ENCODE assay signal across 19 mouse cellular contexts in genomic region chr2:170673683-170674082, GRCm38 (mm10). TPM values are rescaled to one million over a fixed set of nuclear protein-coding genes. Genes with fewer than 3 reads are reported as not detected.
DNase-seq lines count a peak whose midpoint lies in the region; TF ChIP-seq lines count a peak whose summit lies in the region.
"Had no signal": no experiment of that assay in that cellular context is flagged by ENCODE, and none has a peak within 500 bp of the region (broad histone marks: within the 10 kb centered on the region; RNA-seq: fewer than 3 reads in every experiment).

No protein-coding gene starts in this region.

- H3K27ac ChIP-seq in ES-Bruce4 (ENCODE audit: insufficient read depth, low read length) = no peak overlapping the region
- H3K27ac ChIP-seq: forebrain, embryonic 10.5 days; forebrain, embryonic 13.5 days; gastrocnemius, adult 2 months; hindbrain, embryonic 12.5 days; hindbrain, embryonic 15.5 days had no signal

- H3K4me1 ChIP-seq in ES-Bruce4 (ENCODE audit: control insufficient read depth, insufficient read depth, low read length) = no peaks in the 10 kb centered on the region
- H3K4me1 ChIP-seq: forebrain, embryonic 10.5 days; forebrain, embryonic 13.5 days; hindbrain, embryonic 12.5 days; hindbrain, embryonic 15.5 days had no signal

- no peak for TF ChIP-seq CTCF in C2C12 (IDR thresholded peaks at IDR 0.05; ENCODE audit: control insufficient read depth, insufficient read depth, insufficient read length)
- no peak for TF ChIP-seq CTCF in ES-Bruce4 (IDR thresholded peaks at IDR 0.05; ENCODE audit: low read depth, low read length)

- no peaks in the 10 kb centered on the region for H3K36me3 ChIP-seq in C2C12 (ENCODE audit: control insufficient read depth, insufficient read depth)
- no peaks in the 10 kb centered on the region for H3K36me3 ChIP-seq in ES-Bruce4 (ENCODE audit: control insufficient read depth, insufficient read depth, low read length, poor library complexity, severe bottlenecking)
- H3K36me3 ChIP-seq: forebrain, embryonic 10.5 days; hindbrain, embryonic 12.5 days; hindbrain, embryonic 15.5 days had no signal

- H3K4me3 ChIP-seq in C2C12 (ENCODE audit: insufficient read depth, poor library complexity, severe bottlenecking) = peak overlapping the region; percentile 14
- H3K4me3 ChIP-seq in ES-Bruce4 (ENCODE audit: low read depth, low read length) = peak overlapping the region; percentile 79
- H3K4me3 ChIP-seq: forebrain, embryonic 10.5 days; forebrain, embryonic 13.5 days; gastrocnemius, adult 2 months; hindbrain, embryonic 12.5 days; hindbrain, embryonic 15.5 days had no signal

- no peaks in the 10 kb centered on the region for H3K79me3 ChIP-seq in C2C12 (ENCODE audit: low read depth)

- no peaks in the 10 kb centered on the region for H3K79me2 ChIP-seq in C2C12 (ENCODE audit: control insufficient read depth, insufficient read depth)

- no peaks in the 10 kb centered on the region; the same call in 1 of the 2 replicates for H3K9me3 ChIP-seq in ES-Bruce4 (replicated peaks; ENCODE audit: control insufficient read depth, insufficient read depth, low read length, poor library complexity, severe bottlenecking)
- H3K9me3 ChIP-seq: hindbrain, embryonic 15.5 days had no signal

- peak overlapping the region; percentile 18; the same call in 1 of the 2 replicates for H3K9ac ChIP-seq in ES-Bruce4 (ENCODE audit: low read depth, poor library complexity, severe bottlenecking)
- H3K9ac ChIP-seq: forebrain, embryonic 13.5 days; hindbrain, embryonic 12.5 days; hindbrain, embryonic 15.5 days had no signal

- DNase-seq in R1 (ENCODE audit: low read depth, low spot score) = peak; percentile 92
- no peak for DNase-seq in embryo, embryonic 10.5 days (ENCODE audit: low spot score)
- no peak for DNase-seq in cerebellum, postnatal 4 days (ENCODE audit: low spot score in 2 of 2)
- DNase-seq in frontal cortex, postnatal 36 days (ENCODE audit: low spot score in 2 of 2) = no peak
- DNase-seq: adrenal gland, adult 2 months; adrenal gland, postnatal 14 days; cerebellum, adult 11 months; cerebellum, adult 2 months; cerebellum, adult 9-11 months; cerebellum, postnatal 25 days; gastrocnemius, adult 2 months; gastrocnemius, postnatal 14 days had no signal

- no peak for TF ChIP-seq EP300 in ES-Bruce4 (IDR thresholded peaks at IDR 0.05; ENCODE audit: insufficient read depth, low read depth, low read length)

- peak; percentile 33 for TF ChIP-seq POLR2A in ES-Bruce4 (IDR thresholded peaks at IDR 0.05; ENCODE audit: insufficient read depth, low read length)

- peak overlapping the region; percentile 60 for H3ac ChIP-seq in C2C12 (ENCODE audit: control insufficient read depth, insufficient read length, low read depth)

- H3K27me3 ChIP-seq in C2C12 (ENCODE audit: control insufficient read depth, insufficient read depth, insufficient read length) (no peaks in the 10 kb centered on the region), ES-Bruce4 (ENCODE audit: control insufficient read depth, insufficient read depth, low read length, poor library complexity, severe bottlenecking) (no peaks in the 10 kb centered on the region)
- H3K27me3 ChIP-seq: CH12.LX; forebrain, embryonic 13.5 days; hindbrain, embryonic 12.5 days; hindbrain, embryonic 15.5 days had no signal

TF ChIP-seq in C2C12, 6 proteins besides CTCF, POLR2A, EP300 and RAD21:
- TF ChIP-seq FOSL1 (IDR thresholded peaks at IDR 0.05; ENCODE audit: insufficient read depth, low read length, poor library complexity, severe bottlenecking) (no peak), MYOD1 (IDR thresholded peaks at IDR 0.05; ENCODE audit: control insufficient read depth, insufficient read length, low read depth) (no peak), CEBPB (IDR thresholded peaks at IDR 0.05; ENCODE audit: low read depth) (no peak)
TF ChIP-seq in C2C12: peak in this region for 0.

RNA-seq across cellular contexts. Expression of gene Dok5, which starts 57.9 kb away (rescaled TPM):
- polyA plus RNA-seq in C2C12 (2012; fragmentation: generic; extraction: Trizol) (not detected), ES-Bruce4 (2011; ENCODE audit: insufficient read depth, insufficient read length, low read depth, missing spikeins) (1.4 TPM in 2 replicates)
